Mouse (Mus musculus): ENCODE results near the gene Pkp4.
A peak's percentile ranks its signal among the peaks of the same experiment; 100 is the strongest.

The Pkp4 gene

GRCm38 (mm10) chr2:59184107-59185064 lies 23.7 kb downstream of the Pkp4 start:
- DNase-seq (ENCODE audit: low spot score), result no peak

DNA sequence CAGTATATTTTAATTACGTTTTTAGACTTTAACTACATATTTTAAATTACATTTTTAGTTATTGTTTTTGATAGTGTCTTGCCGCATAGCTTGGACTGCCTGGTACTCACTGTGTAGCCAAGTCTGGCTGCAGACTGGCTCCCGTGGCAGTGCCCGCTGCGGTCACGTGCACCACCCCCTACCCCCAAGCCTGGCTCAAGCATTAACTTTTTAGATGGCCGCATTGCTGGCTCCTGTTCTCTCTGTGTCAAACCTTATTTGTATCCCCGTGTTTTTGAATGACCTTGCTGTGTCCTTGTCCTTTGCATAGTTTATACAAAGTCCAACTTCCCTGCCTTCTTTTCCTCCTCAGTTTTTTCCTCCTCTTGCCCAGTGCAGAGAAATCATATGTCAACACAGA lies 25.5 kb downstream of the Pkp4 start:
- no peak for DNase-seq (ENCODE audit: low spot score)

DNA sequence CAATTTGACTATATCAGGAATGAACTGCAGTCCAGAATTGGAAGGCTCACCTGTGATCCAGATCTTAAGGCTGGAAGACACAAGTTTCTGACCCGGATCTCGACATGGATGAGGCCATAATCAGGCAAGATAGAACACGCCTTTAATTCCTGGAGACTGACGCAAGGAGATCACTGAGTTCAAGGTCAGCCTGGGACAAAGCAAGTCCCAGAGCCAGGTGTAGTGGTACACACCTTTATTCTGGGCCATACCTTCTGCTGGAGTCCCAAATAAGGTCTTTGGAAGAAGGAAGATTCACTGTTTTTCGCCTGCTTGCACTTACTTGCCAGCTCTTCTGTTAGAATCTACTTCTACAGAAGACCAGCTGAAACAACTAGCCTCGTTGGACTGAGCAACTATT lies 26.3 kb downstream of the Pkp4 start:
- DNase-seq (ENCODE audit: low spot score), result no peak

DNA sequence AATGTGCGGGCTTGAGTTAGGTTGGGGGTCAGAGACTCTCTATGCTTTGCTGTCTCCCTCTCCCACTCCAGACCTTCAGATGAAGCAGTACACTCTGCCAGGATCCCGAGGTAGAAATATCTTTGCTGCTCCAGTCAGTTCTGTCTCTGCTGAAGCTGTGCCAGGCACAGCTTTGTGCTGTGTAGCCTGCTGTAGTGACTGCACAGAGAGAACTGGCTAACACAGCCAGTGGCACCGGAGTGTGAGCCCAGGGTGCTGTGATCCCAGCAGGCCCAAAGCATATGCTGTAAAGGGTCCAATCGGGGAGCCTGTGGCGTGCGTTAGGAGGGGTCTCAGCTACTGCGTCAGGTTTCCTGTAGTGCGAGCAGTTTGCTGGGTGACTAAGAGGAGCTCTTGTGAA lies 27.7 kb downstream of the Pkp4 start:
- no peak for DNase-seq (ENCODE audit: low spot score)

DNA sequence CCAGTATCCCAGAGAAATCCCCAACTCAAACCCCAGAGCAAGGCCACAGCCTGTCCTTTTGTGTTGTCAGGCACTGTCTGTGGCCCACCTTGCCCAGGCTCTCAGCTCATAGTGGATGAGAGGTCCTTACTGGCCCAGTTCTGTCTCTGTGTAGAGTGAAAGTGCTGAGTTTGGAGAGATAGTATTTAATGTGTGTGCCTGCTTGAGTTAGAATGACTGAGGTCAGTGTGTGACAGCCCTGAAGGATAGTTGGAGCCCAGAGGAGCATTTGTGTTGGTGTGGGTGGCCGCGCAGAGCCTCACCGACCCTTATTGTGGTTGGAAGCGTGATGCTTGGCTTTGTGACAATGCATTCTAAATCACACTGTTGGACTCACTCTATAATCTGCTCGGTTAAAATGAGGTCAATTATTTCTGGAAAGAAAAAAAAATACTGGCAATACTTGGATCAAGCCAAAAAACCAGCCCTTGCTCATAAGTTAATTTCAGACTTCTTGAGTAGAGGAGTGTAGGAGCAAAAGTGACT lies 29.1 kb downstream of the Pkp4 start:
- no peak for DNase-seq (ENCODE audit: low spot score)

- no peak for DNase-seq (ENCODE audit: low spot score)
These were observed 29.5 kb downstream of the Pkp4 start for GRCm38 (mm10) chr2:59190186-59190585.

GRCm38 (mm10) chr2:59191466-59191865 lies 30.8 kb downstream of the Pkp4 start:
- DNase-seq (ENCODE audit: low spot score), result peak; percentile 23

DNA sequence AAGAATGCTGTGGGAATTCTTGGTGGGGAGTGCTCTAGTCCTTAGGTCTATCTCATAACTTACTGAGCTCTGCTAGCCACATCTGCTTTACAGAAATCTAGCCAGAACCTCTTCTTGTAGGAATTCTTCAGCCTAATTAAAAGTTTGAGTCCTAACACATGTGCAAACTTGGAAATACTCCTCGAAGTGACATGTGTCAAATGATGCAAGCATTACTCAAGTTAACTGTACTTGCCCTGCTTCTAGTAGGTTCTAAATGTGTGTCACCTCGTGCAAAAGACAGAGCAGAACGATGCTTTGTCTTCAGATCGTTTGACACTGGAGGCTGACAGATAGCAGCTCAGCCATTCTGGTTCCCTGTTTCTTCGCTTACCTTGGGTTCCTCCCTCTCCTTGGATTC lies 32.5 kb downstream of the Pkp4 start:
- DNase-seq (ENCODE audit: low spot score), result no peak

DNA sequence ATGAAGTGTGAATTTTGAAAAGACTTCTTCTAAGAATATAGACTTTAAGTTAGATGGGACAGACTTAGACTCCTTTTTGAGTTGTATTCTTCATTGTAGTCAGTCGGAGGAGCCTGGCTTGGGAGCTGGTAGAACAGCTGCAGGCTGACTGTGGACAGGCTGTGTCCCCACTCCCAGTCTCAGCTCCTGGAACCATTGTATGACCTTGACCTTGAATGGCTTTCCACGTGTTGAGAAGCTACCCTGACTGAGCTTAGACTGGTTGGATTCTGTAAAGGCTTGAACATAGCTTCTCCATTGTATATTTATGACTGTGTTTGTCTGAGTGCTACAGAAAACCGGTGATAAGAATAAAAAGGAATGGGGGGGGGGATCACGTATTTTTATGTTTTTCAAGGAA lies 36.5 kb downstream of the Pkp4 start:
- DNase-seq (ENCODE audit: low spot score), result no peak

- DNase-seq (ENCODE audit: low spot score), result no peak
These were observed 38.9 kb downstream of the Pkp4 start for GRCm38 (mm10) chr2:59199476-59199976.

- DNase-seq (ENCODE audit: low spot score), result no peak
These were observed 39.9 kb downstream of the Pkp4 start for GRCm38 (mm10) chr2:59200511-59200910.

GRCm38 (mm10) chr2:59202930-59203329 lies 42.3 kb downstream of the Pkp4 start:
- DNase-seq (ENCODE audit: low spot score), result no peak

DNA sequence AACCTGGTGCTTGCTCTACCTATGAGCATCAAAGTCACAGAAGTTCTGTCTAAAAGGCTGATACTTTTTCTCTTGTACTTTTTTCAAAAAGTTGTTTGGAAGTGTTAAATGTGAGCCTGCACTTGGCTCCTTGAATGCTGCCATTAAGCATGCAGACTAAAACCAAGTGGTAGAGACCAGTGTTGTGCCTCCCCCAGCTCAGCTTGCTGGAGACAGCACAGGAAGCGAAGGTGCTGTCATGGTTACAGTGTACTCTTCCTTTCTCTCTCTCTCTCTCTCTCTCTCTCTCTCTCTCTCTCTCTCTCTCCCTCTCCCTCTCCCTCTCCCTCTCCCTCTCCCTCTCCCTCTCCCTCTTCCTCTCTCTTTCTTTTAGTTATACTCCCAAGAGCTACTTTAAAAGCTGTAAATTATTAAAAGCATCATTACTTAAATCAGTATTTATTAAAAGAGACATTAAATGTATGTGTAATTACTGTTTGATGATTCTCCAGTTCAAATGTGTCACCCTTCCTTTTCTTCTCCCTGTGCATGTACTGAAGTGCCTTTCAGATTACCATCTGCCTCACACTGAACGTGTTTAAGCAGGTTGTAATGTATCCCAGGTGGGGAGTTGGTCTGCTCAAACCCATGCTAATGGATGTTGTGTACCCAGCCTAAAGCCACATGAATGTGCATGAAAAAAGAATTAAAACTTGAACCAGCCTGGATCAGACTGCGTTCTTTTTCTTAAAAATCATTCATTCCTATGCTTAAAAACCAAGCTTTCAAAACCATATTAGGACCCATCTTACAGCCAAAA lies 43.2 kb downstream of the Pkp4 start:
- DNase-seq (ENCODE audit: low spot score), result no peak

- DNase-seq (ENCODE audit: low spot score), result no peak
These were observed 44.4 kb downstream of the Pkp4 start for GRCm38 (mm10) chr2:59205092-59205491.

GRCm38 (mm10) chr2:59206190-59206589 lies 45.5 kb downstream of the Pkp4 start:
- DNase-seq (ENCODE audit: low spot score), result no peak

DNA sequence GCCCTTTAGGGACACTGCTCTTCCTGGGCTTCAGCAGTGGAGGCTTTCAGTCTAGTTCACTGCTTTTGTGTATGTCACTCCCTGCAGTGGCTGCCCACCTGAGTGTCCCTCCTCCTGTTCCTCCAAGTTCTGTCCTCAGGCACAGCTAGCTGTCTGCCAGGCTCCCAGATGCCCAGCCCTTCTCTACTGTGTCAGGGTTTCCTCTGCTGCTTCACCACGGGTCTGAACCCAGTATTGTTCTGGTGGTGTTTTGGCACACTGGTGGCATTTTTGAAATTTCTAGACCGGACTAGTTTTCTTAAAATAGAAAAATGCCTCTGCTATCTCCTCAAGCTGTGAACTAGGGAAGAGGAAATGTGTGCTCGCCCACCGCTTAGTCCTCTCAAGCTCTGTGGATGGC lies 46.6 kb downstream of the Pkp4 start:
- no peak for DNase-seq (ENCODE audit: low spot score)

DNA sequence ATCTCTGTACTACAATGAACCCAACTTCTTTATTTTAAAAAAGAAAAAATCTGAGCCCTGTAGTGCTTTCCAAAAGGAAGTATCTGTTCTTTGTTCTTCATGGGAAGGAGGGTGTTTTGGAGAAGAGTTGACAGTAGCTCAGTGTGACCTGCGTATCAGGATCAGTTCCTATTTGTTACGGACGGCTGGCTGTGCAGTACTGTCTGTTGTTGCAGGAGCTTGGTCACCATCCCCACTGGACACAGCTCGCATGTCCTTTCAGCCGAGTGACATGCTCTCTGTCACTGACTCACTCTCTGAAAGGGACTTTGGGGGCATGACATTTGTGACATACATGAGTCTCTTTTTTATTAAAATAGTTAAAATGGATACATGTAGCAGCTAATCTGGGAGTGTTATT lies 47.1 kb downstream of the Pkp4 start:
- DNase-seq (ENCODE audit: low spot score), result no peak

- DNase-seq (ENCODE audit: low spot score), result no peak
These were observed 47.6 kb downstream of the Pkp4 start for GRCm38 (mm10) chr2:59208276-59208675.

DNA sequence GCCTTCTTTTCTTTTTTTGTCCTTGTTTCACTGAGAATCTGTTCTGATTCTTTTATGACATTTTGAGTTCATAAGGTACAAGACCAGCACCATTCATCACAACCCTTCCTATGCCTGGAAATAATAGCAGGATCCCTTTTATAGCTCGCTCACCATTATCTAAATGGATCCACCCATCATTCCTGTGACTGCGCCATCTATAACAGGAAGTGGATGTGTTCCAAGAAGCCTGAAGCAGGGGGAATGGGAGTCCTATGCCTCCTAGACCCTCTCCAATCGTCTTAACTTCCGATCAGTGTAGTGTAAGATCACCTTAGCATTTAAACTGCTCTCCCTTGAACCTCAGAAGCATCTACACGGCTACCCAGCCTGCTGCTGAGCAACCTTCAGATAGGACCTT lies 50.4 kb downstream of the Pkp4 start:
- DNase-seq (ENCODE audit: low spot score), result no peak

GRCm38 (mm10) chr2:59212430-59212829 lies 51.8 kb downstream of the Pkp4 start:
- no peak for DNase-seq (ENCODE audit: low spot score)

DNA sequence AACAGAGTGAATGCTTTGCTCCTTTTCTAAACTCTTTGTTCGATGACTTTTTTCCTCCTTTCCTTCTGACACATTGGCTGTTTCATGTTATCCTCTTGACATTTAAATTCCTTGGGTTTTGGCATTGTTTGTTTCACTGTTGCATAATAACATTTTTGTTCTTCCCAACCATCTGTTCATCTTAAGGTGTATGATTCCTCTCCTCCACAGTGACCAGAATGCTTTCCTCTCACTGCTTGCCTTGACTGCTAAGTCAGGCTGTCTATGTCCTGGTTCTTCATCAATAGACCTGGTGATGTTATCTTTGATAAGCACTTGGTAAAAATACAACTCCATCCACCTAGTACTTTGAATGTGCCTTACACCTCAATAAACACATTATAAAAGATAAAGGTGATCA lies 52.2 kb downstream of the Pkp4 start:
- DNase-seq (ENCODE audit: low spot score), result no peak

GRCm38 (mm10) chr2:59217931-59218330 lies 57.3 kb downstream of the Pkp4 start:
- no peak for DNase-seq (ENCODE audit: low spot score)

All from urinary bladder, postnatal 14 days (tissue).